Mouse (Mus musculus): ENCODE data around the gene Iah1. TPM values are rescaled to one million over a fixed set of nuclear protein-coding genes. Genes with fewer than 3 reads are reported as not detected.

The Iah1 gene
- polyA plus RNA-seq, 1 experiment from 2014 or later = 48.8 TPM

Other genes starting within 250 kb of the Iah1 start
- gene Cpsf3, start 31.0 kb upstream of the Iah1 start, polyA plus RNA-seq (2016; fragmentation: Nextera tagmentation; extraction: Ambion mirVana) = 128 and 131 TPM in 2 replicates
- 38.5 and 43.8 TPM in 2 replicates for gene Itgb1bp1, start 30.1 kb upstream of the Iah1 start, polyA plus RNA-seq (2016; fragmentation: Nextera tagmentation; extraction: Ambion mirVana)
- 34.1 and 36.8 TPM in 2 replicates for gene Adam17, start 57.2 kb downstream of the Iah1 start, polyA plus RNA-seq (2016; fragmentation: Nextera tagmentation; extraction: Ambion mirVana)
- gene Ywhaq, start 101.2 kb downstream of the Iah1 start, polyA plus RNA-seq (2016; fragmentation: Nextera tagmentation; extraction: Ambion mirVana) = 1,175 and 1,209 TPM in 2 replicates